Mouse (Mus musculus) small intestine, adult 2 months (tissue): ENCODE data around the gene Plekho2. TPM values are rescaled to one million over a fixed set of nuclear protein-coding genes. Genes with fewer than 3 reads are reported as not detected.

Source experiments
- H3K27ac ChIP-seq: fragments of 200-500 bp; 2 replicates; pipeline ENCODE4 v1.5.1; 2012; ENCODE audit warnings: low read depth, low read length, control low read depth, inconsistent platforms; ENCODE audit not compliant: insufficient read depth
- H3K27me3 ChIP-seq: fragments of 200-500 bp; 2 replicates; pipeline ENCODE4 v1.6.1; 2012; ENCODE audit warnings: mild to moderate bottlenecking, moderate library complexity, low read length, inconsistent platforms; ENCODE audit not compliant: control insufficient read depth, insufficient read depth
- H3K36me3 ChIP-seq: fragments of 200-500 bp; 2 replicates; pipeline ENCODE4 v1.6.1; 2012; ENCODE audit warnings: mild to moderate bottlenecking, low read length, control low read depth, inconsistent platforms; ENCODE audit not compliant: control insufficient read depth, insufficient read depth
- H3K4me1 ChIP-seq: fragments of 200-500 bp; 2 replicates; pipeline ENCODE4 v1.6.1; 2012; ENCODE audit warnings: low read length, inconsistent platforms, mixed read lengths; ENCODE audit not compliant: control insufficient read depth, insufficient read depth, insufficient read length
- H3K4me3 ChIP-seq: fragments of 200-500 bp; 2 replicates; pipeline ENCODE4 v1.5.1; 2012; ENCODE audit warnings: low read depth, mild to moderate bottlenecking, control low read depth, inconsistent platforms, low read length, moderate library complexity
- CTCF ChIP-seq: fragments of 200-500 bp; IDR thresholded peaks from 2 replicates; pipeline ENCODE4 v1.5.1; 2012; ENCODE audit warnings: low read depth, mild to moderate bottlenecking, control low read depth, inconsistent platforms, low read length, moderate library complexity, mixed read lengths; ENCODE audit not compliant: insufficient replicate concordance, insufficient read length; ENCODE audit errors: extremely low read depth
- POLR2A ChIP-seq: fragments of 200-500 bp; IDR thresholded peaks from 2 replicates; pipeline ENCODE4 v1.6.1; 2012; ENCODE audit warnings: low read depth, mild to moderate bottlenecking, control low read depth, inconsistent platforms, low read length, moderate library complexity
- WGBS: fragments of 180-500 bp; shearing (Covaris S2); methylation state at CpG from one replicate; pipeline ENCODE4 v1.1.7; 2018; 5-methylcytosine and 5-hydroxymethylcytosine counted together
- polyA plus RNA-seq: library from polyadenylated mRNA; depleted of rRNA; stranded (reverse); fragments of >200 nt; gene quantifications from 2 replicates; pipeline ENCODE4 v1.2.3, GENCODE M21; 2012; rRNA removed

Gene Plekho2
- polyA plus RNA-seq, 1 experiment: 9.7 TPM

- Histone ChIP-seq H3K4me3 (no peak overlapping the region), H3K27ac (no peak overlapping the region), H3K27me3 (no peaks in the 10 kb centered on the region), H3K4me1 (no peaks in the 10 kb centered on the region), H3K36me3 (no peaks in the 10 kb centered on the region)
- TF ChIP-seq POLR2A (no peak), CTCF (no peak)
- 77% methylated on average over 8 of the region's 8 CpGs for WGBS
These were observed 65.4 kb downstream of the Plekho2 start for GRCm38 (mm10) chr9:65514431-65514830.

GRCm38 (mm10) chr9:65512520-65512919 lies 67.3 kb downstream of the Plekho2 start:
- H3K27ac ChIP-seq: no peak overlapping the region
- TF ChIP-seq POLR2A (no peak), CTCF (no peak)
- H3K27me3 ChIP-seq: no peaks in the 10 kb centered on the region
- WGBS: 44% methylated on average over 3 of the region's 3 CpGs
- no peaks in the 10 kb centered on the region for H3K4me1 ChIP-seq
- no peak overlapping the region for H3K4me3 ChIP-seq
- H3K36me3 ChIP-seq: no peaks in the 10 kb centered on the region

GRCm38 (mm10) chr9:65508449-65508848 lies 71.4 kb downstream of the Plekho2 start:
- no peaks in the 10 kb centered on the region for H3K27me3 ChIP-seq
- TF ChIP-seq POLR2A (no peak), CTCF (no peak)
- H3K4me3 ChIP-seq: no peak overlapping the region
- H3K4me1 ChIP-seq: no peaks in the 10 kb centered on the region
- WGBS: 22% methylated on average over 7 of the region's 7 CpGs
- H3K27ac ChIP-seq: no peak overlapping the region
- H3K36me3 ChIP-seq: no peaks in the 10 kb centered on the region

GRCm38 (mm10) chr9:65502721-65503505 lies 76.9 kb downstream of the Plekho2 start:
- Histone ChIP-seq H3K4me3 (no peak overlapping the region), H3K36me3 (no peaks in the 10 kb centered on the region), H3K27me3 (no peaks in the 10 kb centered on the region), H3K27ac (no peak overlapping the region), H3K4me1 (no peaks in the 10 kb centered on the region)
- WGBS: 75% methylated on average over 21 of the region's 21 CpGs
- no peak for TF ChIP-seq POLR2A
- TF ChIP-seq CTCF: no peak

Other genes starting within 250 kb of the Plekho2 start
- 9.2 and 12.9 TPM in 2 replicates for gene Pdcd7, start 233.9 kb downstream of the Plekho2 start, polyA plus RNA-seq
- 0.43 and 0.51 TPM in 2 replicates for gene Ubap1l, start 219.0 kb downstream of the Plekho2 start, polyA plus RNA-seq
- gene Kbtbd13, start 188.4 kb downstream of the Plekho2 start, polyA plus RNA-seq: 0.20 and 0.57 TPM in 2 replicates
- 1.4 and 2.3 TPM in 2 replicates for gene Rasl12, start 181.5 kb downstream of the Plekho2 start, polyA plus RNA-seq
- gene Slc51b, start 157.1 kb downstream of the Plekho2 start, polyA plus RNA-seq: 6.6 and 13.6 TPM in 2 replicates
- gene Mtfmt, start 144.3 kb downstream of the Plekho2 start, polyA plus RNA-seq: 2.6 and 5.8 TPM in 2 replicates
- 4.5 and 9.7 TPM in 2 replicates for gene Spg21, start 119.1 kb downstream of the Plekho2 start, polyA plus RNA-seq
- gene Ankdd1a, start 59.8 kb downstream of the Plekho2 start, polyA plus RNA-seq: not detected in 2 replicates
- gene Pif1, start 7.1 kb upstream of the Plekho2 start, polyA plus RNA-seq: 3.8 and 5.0 TPM in 2 replicates
- gene Rbpms2, start 49.6 kb upstream of the Plekho2 start, polyA plus RNA-seq: 18.4 and 22.5 TPM in 2 replicates
- gene Oaz2, start 88.0 kb upstream of the Plekho2 start, polyA plus RNA-seq: 36.0 and 39.7 TPM in 2 replicates
- gene Zfp609, start 247.5 kb upstream of the Plekho2 start, polyA plus RNA-seq: 3.1 and 6.1 TPM in 2 replicates